Mouse (Mus musculus): ENCODE results near the gene Spsb3.

GRCm38 (mm10) chr17:24849733-24850064 lies 36.7 kb upstream of the Spsb3 start:
- 0 out of 2 replicates have a peak, but pooled peaks have one; percentile 56 for TF ChIP-seq POLR2A (IDR thresholded peaks at IDR 0.05; ENCODE audit: control insufficient read depth, low read depth, low read length)
- TF ChIP-seq CTCF (IDR thresholded peaks at IDR 0.05; ENCODE audit: control insufficient read depth, insufficient read depth, insufficient replicate concordance, low read depth, low read length): 0 out of 2 replicates have a peak, but pooled peaks have one; percentile 24

All from testis, adult 2 months (tissue).